Mouse (Mus musculus) kidney, adult 2 months (tissue): ENCODE measurements at regions not wholly inside any gene's neighbourhood (a gene's known extent, or its start where the extent isn't known, plus 50 kb on each side); places are given as distances from the start of the nearest gene placed in this dataset.

Source experiments
- DNase-seq: peaks from one replicate; pipeline ENCODE4 v3.0.0; 2021
- H3K27ac ChIP-seq: fragments of 200-500 bp; 2 replicates; pipeline ENCODE4 v1.5.1; 2012; ENCODE audit warnings: low read depth, low read length, control low read depth, inconsistent platforms; ENCODE audit not compliant: insufficient read depth
- H3K27me3 ChIP-seq: fragments of 200-500 bp; replicated peaks from 2 replicates; pipeline ENCODE4 v1.6.1; 2012; ENCODE audit warnings: mild to moderate bottlenecking, moderate library complexity, low read length, inconsistent platforms; ENCODE audit not compliant: control insufficient read depth, insufficient read depth
- H3K36me3 ChIP-seq: fragments of 200-500 bp; 2 replicates; pipeline ENCODE4 v1.6.1; 2012; ENCODE audit warnings: mild to moderate bottlenecking, moderate library complexity, low read length, inconsistent platforms; ENCODE audit not compliant: control insufficient read depth, insufficient read depth
- H3K4me1 ChIP-seq: fragments of 200-500 bp; 2 replicates; pipeline ENCODE4 v1.6.1; 2011; ENCODE audit warnings: low read length; ENCODE audit not compliant: control insufficient read depth, insufficient read depth
- H3K4me3 ChIP-seq: fragments of 200-500 bp; 2 replicates; pipeline ENCODE4 v1.5.1; 2011; ENCODE audit warnings: mild to moderate bottlenecking, low read depth, low read length, control low read depth; ENCODE audit not compliant: insufficient read depth
- CTCF ChIP-seq: fragments of 200-500 bp; conservative IDR thresholded peaks from 2 replicates; pipeline ENCODE4 v1.5.1; 2011; ENCODE audit warnings: low read depth, mild to moderate bottlenecking, control low read depth, low read length, moderate library complexity, mixed read lengths; ENCODE audit not compliant: insufficient read depth, insufficient read length
- POLR2A ChIP-seq: fragments of 200-500 bp; IDR thresholded peaks from one replicate; pipeline ENCODE4 v1.6.1; 2011; ENCODE audit warnings: low read depth, low read length, control low read depth
- WGBS: fragments of 180-500 bp; shearing (Covaris S2); methylation state at CpG from one replicate; pipeline ENCODE4 v1.1.7; 2018; 5-methylcytosine and 5-hydroxymethylcytosine counted together

GRCm38 (mm10) chr5:64681161-64681560, 122.0 kb upstream of the Klf3 start:
- 81% methylated on average over 5 of the region's 5 CpGs for WGBS

GRCm38 (mm10) chr5:64682326-64682845, 120.8 kb upstream of the Klf3 start:
- Histone ChIP-seq H3K27me3 (no peaks in the 10 kb centered on the region), H3K4me1 (0 out of 2 replicates have a peak, but pooled peaks cover 2% of the 10 kb centered on the region), H3K4me3 (no peak overlapping the region), H3K27ac (no peak overlapping the region), H3K36me3 (no peaks in the 10 kb centered on the region)
- no peak for TF ChIP-seq CTCF
- no peak for TF ChIP-seq POLR2A
- peak; percentile 72 for DNase-seq
- WGBS = 77% methylated on average over 7 of the region's 7 CpGs

More at GRCm38 (mm10) chr5:64681161-64681560, 122.0 kb upstream of the Klf3 start:
- H3K36me3 ChIP-seq = no peaks in the 10 kb centered on the region
- DNase-seq = no peak
- TF ChIP-seq POLR2A (no peak), CTCF (no peak)
- H3K27me3 ChIP-seq = no peaks in the 10 kb centered on the region
- no peak overlapping the region for H3K27ac ChIP-seq
- peaks cover 5% of the 10 kb centered on the region; the same call in 1 of the 2 replicates for H3K4me1 ChIP-seq
- no peak overlapping the region for H3K4me3 ChIP-seq

GRCm38 (mm10) chr5:64683419-64683818, 119.8 kb upstream of the Klf3 start:
- 99% methylated on average over 4 of the region's 4 CpGs for WGBS
- Histone ChIP-seq H3K27me3 (no peaks in the 10 kb centered on the region), H3K4me1 (0 out of 2 replicates have a peak, but pooled peaks cover 2% of the 10 kb centered on the region), H3K4me3 (no peak overlapping the region), H3K36me3 (no peaks in the 10 kb centered on the region), H3K27ac (no peak overlapping the region)
- DNase-seq = no peak
- TF ChIP-seq CTCF (no peak), POLR2A (no peak)

GRCm38 (mm10) chr5:64684275-64684674, 118.9 kb upstream of the Klf3 start:
- H3K4me3 ChIP-seq = no peak overlapping the region
- H3K27ac ChIP-seq = no peak overlapping the region
- H3K4me1 ChIP-seq = 0 out of 2 replicates have a peak, but pooled peaks cover 2% of the 10 kb centered on the region
- H3K36me3 ChIP-seq = no peaks in the 10 kb centered on the region
- TF ChIP-seq POLR2A (no peak), CTCF (no peak)
- 85% methylated on average over 5 of the region's 5 CpGs for WGBS
- H3K27me3 ChIP-seq = no peaks in the 10 kb centered on the region
- DNase-seq = no peak

GRCm38 (mm10) chr5:64690148-64690547, 113.0 kb upstream of the Klf3 start:
- Histone ChIP-seq H3K27me3 (no peaks in the 10 kb centered on the region), H3K4me3 (no peak overlapping the region), H3K27ac (no peak overlapping the region), H3K36me3 (no peaks in the 10 kb centered on the region), H3K4me1 (no peaks in the 10 kb centered on the region)
- DNase-seq = no peak
- TF ChIP-seq CTCF (no peak), POLR2A (no peak)
- WGBS = 89% methylated on average over 7 of the region's 7 CpGs

GRCm38 (mm10) chr5:64691406-64692100, 111.6 kb upstream of the Klf3 start:
- TF ChIP-seq CTCF (no peak), POLR2A (no peak)
- Histone ChIP-seq H3K27me3 (no peaks in the 10 kb centered on the region), H3K4me1 (no peaks in the 10 kb centered on the region), H3K27ac (no peak overlapping the region), H3K36me3 (no peaks in the 10 kb centered on the region), H3K4me3 (no peak overlapping the region)
- WGBS = 96% methylated on average over 8 of the region's 8 CpGs
- DNase-seq = no peak

GRCm38 (mm10) chr5:64692335-64692734, 110.9 kb upstream of the Klf3 start:
- H3K4me1 ChIP-seq = no peaks in the 10 kb centered on the region
- no peak overlapping the region for H3K27ac ChIP-seq
- TF ChIP-seq CTCF = no peak
- TF ChIP-seq POLR2A = no peak
- no peaks in the 10 kb centered on the region for H3K27me3 ChIP-seq
- WGBS = 95% methylated on average over 11 of the region's 11 CpGs
- no peak for DNase-seq
- no peak overlapping the region for H3K4me3 ChIP-seq
- H3K36me3 ChIP-seq = no peaks in the 10 kb centered on the region
